Mouse (Mus musculus): ENCODE measurements around the gene Gprc5b.

Gprc5b gene

GRCm38 (mm10) chr7:118995007-118995406 is at the start of gene Gprc5b:
Gene Gprc5b (minus strand): TSS chr7:118995211.
- DNase-seq (ENCODE audit: extremely low spot score): peak; percentile 92

GRCm38 (mm10) chr7:119041502-119041901 is 46.5 kb upstream of the Gprc5b start:
- no peak for DNase-seq (ENCODE audit: extremely low spot score)

GRCm38 (mm10) chr7:119037581-119037980 is 42.6 kb upstream of the Gprc5b start:
- DNase-seq (ENCODE audit: extremely low spot score): no peak

GRCm38 (mm10) chr7:119034243-119034961 is 39.4 kb upstream of the Gprc5b start:
- DNase-seq (ENCODE audit: extremely low spot score): no peak

GRCm38 (mm10) chr7:119023394-119023921 is 28.4 kb upstream of the Gprc5b start:
- peak; percentile 66 for DNase-seq (ENCODE audit: extremely low spot score)

GRCm38 (mm10) chr7:119022238-119023156 is 27.5 kb upstream of the Gprc5b start:
- DNase-seq (ENCODE audit: extremely low spot score): peak; percentile 24

- peak; percentile 74 for DNase-seq (ENCODE audit: extremely low spot score)
Measured at GRCm38 (mm10) chr7:119019537-119019936, 24.5 kb upstream of the Gprc5b start.

- DNase-seq (ENCODE audit: extremely low spot score): no peak
Measured at GRCm38 (mm10) chr7:119015736-119016135, 20.7 kb upstream of the Gprc5b start.

- DNase-seq (ENCODE audit: extremely low spot score): peak; percentile 69
Measured at GRCm38 (mm10) chr7:119010854-119011529, 16.0 kb upstream of the Gprc5b start.

GRCm38 (mm10) chr7:119002501-119002900 is 7.5 kb upstream of the Gprc5b start:
- no peak for DNase-seq (ENCODE audit: extremely low spot score)

GRCm38 (mm10) chr7:119001965-119002364 is 7.0 kb upstream of the Gprc5b start:
- no peak for DNase-seq (ENCODE audit: extremely low spot score)

GRCm38 (mm10) chr7:118999857-119000256 is 4.8 kb upstream of the Gprc5b start:
- DNase-seq (ENCODE audit: extremely low spot score): no peak

GRCm38 (mm10) chr7:118996137-118996837 is 1.3 kb upstream of the Gprc5b start:
- peak; percentile 86 for DNase-seq (ENCODE audit: extremely low spot score)

- no peak for DNase-seq (ENCODE audit: extremely low spot score)
Measured at GRCm38 (mm10) chr7:118995671-118996070, 660 bp upstream of the Gprc5b start.

- DNase-seq (ENCODE audit: extremely low spot score): peak; percentile 62
Measured at GRCm38 (mm10) chr7:118994231-118994842, 674 bp downstream of the Gprc5b start.

GRCm38 (mm10) chr7:118993597-118994230 is 1.3 kb downstream of the Gprc5b start:
- peak; percentile 34 for DNase-seq (ENCODE audit: extremely low spot score)

GRCm38 (mm10) chr7:118992623-118993405 is 2.2 kb downstream of the Gprc5b start:
- no peak for DNase-seq (ENCODE audit: extremely low spot score)

- DNase-seq (ENCODE audit: extremely low spot score): no peak
Measured at GRCm38 (mm10) chr7:118992080-118992560, 2.9 kb downstream of the Gprc5b start.

GRCm38 (mm10) chr7:118991341-118991884 is 3.6 kb downstream of the Gprc5b start:
- no peak for DNase-seq (ENCODE audit: extremely low spot score)

Data from embryo, embryonic 9.5 days (tissue).